Mouse (Mus musculus) midbrain, embryonic 12.5 days (tissue): ENCODE measurements around the gene Olfr1354. TPM values are rescaled to one million over a fixed set of nuclear protein-coding genes. Genes with fewer than 3 reads are reported as not detected.
"Not testable (repeated sequence)": the region's sequence is repeated elsewhere in the genome, so short reads cannot be mapped to it uniquely, and the experiment has no call there.

Source experiments
- ATAC-seq: fragments of 200-750 bp; cut with Nextera tagmentation; 2 replicates; pipeline ENCODE4 v1.8.0; 2017; ENCODE audit warnings: low read depth, moderate TSS enrichment, moderate library complexity; ENCODE audit not compliant: low FRiP score
- H3K27ac ChIP-seq: fragments of 300-500 bp; sonication (generic); replicated peaks from 2 replicates; pipeline ENCODE4 v1.5.1; 2016; ENCODE audit warnings: mild to moderate bottlenecking
- H3K27me3 ChIP-seq: fragments of 300-500 bp; sonication (generic); 2 replicates; pipeline ENCODE4 v1.6.1; 2016; ENCODE audit warnings: mild to moderate bottlenecking
- H3K36me3 ChIP-seq: fragments of 300-500 bp; sonication (generic); 2 replicates; pipeline ENCODE4 v1.6.1; 2016
- H3K4me1 ChIP-seq: fragments of 300-500 bp; sonication (generic); 2 replicates; pipeline ENCODE4 v1.6.1; 2016
- H3K4me2 ChIP-seq: fragments of 300-500 bp; sonication (generic); replicated peaks from 2 replicates; pipeline ENCODE4 v1.6.1; 2016; ENCODE audit warnings: mild to moderate bottlenecking, moderate library complexity
- H3K4me3 ChIP-seq: fragments of 300-500 bp; sonication (generic); 2 replicates; pipeline ENCODE4 v1.5.1; 2016; ENCODE audit warnings: mild to moderate bottlenecking
- H3K9ac ChIP-seq: fragments of 300-500 bp; sonication (generic); replicated peaks from 2 replicates; pipeline ENCODE4 v1.6.1; 2016; ENCODE audit warnings: mild to moderate bottlenecking, moderate library complexity
- H3K9me3 ChIP-seq: fragments of 300-500 bp; sonication (generic); 2 replicates; pipeline ENCODE4 v1.6.1; 2016; ENCODE audit warnings: mild to moderate bottlenecking
- WGBS: fragments of 180-500 bp; shearing (Covaris S2); methylation state at CpG from one replicate; pipeline ENCODE4 v1.1.7; 2016; 5-methylcytosine and 5-hydroxymethylcytosine counted together
- polyA plus RNA-seq: library from polyadenylated mRNA; unstranded; fragments of >200 nt; fragmentation: Nextera tagmentation; extraction: Ambion mirVana; gene quantifications from 2 replicates; pipeline ENCODE4 v1.2.1, GENCODE M21; 2016

Olfr1354 gene
- not detected in 2 replicates for polyA plus RNA-seq

DNA sequence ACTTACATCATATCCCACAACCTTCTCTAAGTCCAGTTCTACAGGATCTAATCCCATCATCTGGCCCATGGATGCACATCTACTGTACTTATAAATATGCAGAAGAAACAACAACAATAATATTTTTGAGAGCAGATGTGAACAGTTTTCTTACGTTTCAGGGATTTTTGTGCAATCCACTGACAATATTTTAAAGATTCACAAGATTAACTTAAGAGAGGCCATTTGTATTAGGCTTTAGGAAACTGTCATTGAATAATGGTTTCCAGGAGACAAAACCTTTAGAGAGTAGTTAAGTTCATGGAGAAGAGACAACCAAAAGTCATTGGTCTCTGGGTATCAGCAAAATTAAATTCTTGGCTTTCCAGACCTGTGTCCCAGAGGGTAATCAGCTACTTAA is at the start of gene Olfr1354:
Gene Olfr1354 (plus strand): TSS at position 301 of the 400 bp plus-strand sequence.
- ATAC-seq, H3K4me1 ChIP-seq, H3K27ac ChIP-seq, H3K36me3 ChIP-seq, H3K4me3 ChIP-seq, H3K4me2 ChIP-seq, H3K9ac ChIP-seq, H3K27me3 ChIP-seq, H3K9me3 ChIP-seq: not testable (repeated sequence)
- WGBS = 88% methylated on average over 1 of the region's 1 CpGs

DNA sequence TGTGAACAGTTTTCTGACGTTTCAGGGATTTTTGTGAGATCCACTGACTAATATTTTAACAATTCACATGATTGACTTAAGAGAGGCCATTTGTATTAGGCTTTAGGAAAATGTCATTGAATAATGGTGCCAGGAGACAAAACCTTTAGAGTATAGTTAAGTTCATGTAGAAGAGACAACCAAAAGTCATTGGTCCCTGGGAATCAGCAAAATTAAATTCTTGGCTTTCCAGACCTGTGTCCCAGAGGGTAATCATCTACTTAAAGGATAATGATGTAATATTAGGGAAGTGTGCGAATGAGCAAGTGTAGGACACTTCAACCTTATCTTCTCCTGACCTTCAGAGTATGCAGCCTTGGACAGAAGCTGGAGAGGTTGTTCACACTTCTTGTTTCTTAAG is 37.7 kb upstream of the Olfr1354 start, which contains the start of gene Olfr1355:
Gene Olfr1355 (plus strand): TSS at position 301 of the 400 bp plus-strand sequence.
- H3K27me3 ChIP-seq = no peaks in the 10 kb centered on the region
- H3K36me3 ChIP-seq = no peaks in the 10 kb centered on the region
- WGBS = 65% methylated on average over 2 of the region's 2 CpGs
- H3K9me3 ChIP-seq = peaks cover 6% of the 10 kb centered on the region; the same call in 1 of the 2 replicates
- no peak within 1 kb of the TSS for H3K9ac ChIP-seq
- H3K4me1 ChIP-seq = no peaks in the 10 kb centered on the region
- no peak within 1 kb of the TSS for H3K27ac ChIP-seq
- ATAC-seq = no peak
- no peak within 1 kb of the TSS for H3K4me3 ChIP-seq
- H3K4me2 ChIP-seq = no peak within 1 kb of the TSS

DNA sequence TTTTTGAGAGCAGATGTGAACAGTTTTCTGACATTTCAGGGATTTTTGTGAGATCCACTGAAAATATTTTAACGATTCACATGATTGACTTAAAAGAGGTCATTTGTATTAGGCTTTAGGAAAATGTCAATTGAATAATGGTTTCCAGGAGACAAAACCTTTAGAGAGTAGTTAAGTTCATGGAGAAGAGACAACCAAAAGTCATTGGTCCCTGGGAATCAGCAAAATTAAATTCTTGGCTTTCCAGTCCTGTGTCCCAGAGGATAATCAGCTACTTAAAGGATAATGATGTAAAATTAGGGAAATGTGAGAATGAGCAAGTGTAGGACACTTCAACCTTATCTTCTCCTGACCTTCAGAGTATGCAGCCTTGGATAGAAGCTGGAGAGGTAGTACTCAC is 37.4 kb downstream of the Olfr1354 start, which contains the start of gene Olfr8:
Gene Olfr8 (plus strand): TSS at position 301 of the 400 bp plus-strand sequence.
- not testable (repeated sequence) for H3K9me3 ChIP-seq, H3K9ac ChIP-seq, H3K27me3 ChIP-seq, H3K4me1 ChIP-seq, H3K36me3 ChIP-seq, ATAC-seq, H3K4me3 ChIP-seq, H3K4me2 ChIP-seq, H3K27ac ChIP-seq
- 90% methylated on average over 1 of the region's 1 CpGs for WGBS

DNA sequence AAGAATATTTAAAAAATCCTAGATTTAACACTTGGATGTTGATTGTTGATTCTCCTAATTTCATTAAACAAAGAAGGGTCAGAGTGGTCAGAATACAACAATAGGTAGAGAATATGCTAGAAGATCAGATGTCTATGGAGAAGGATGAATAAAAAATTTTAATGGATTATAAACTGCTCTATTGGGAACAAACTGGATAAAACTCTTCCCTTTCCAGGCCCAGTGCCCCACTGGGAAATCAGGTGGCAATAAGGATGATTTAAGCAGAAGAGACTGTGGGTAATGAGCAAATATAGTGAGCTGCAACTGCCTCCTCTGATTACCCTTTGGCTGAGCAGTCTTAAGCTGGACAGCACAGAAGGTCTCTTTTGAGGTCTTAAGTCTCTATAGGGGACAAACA is 50.0 kb downstream of the Olfr1354 start, which contains the start of gene Olfr1353:
Gene Olfr1353 (plus strand): TSS at position 301 of the 400 bp plus-strand sequence.
- H3K4me1 ChIP-seq, H3K9me3 ChIP-seq, H3K36me3 ChIP-seq, H3K4me2 ChIP-seq, H3K27ac ChIP-seq, H3K4me3 ChIP-seq, H3K27me3 ChIP-seq, H3K9ac ChIP-seq, ATAC-seq: not testable (repeated sequence)

Other genes with a start within 250 kb of the Olfr1354 start
- gene Casp14, start 194.9 kb upstream of the Olfr1354 start, polyA plus RNA-seq = not detected in 2 replicates
- 0.17 TPM in 2 replicates for gene Ccdc105, start 160.1 kb upstream of the Olfr1354 start, polyA plus RNA-seq
- gene Slc1a6, start 132.7 kb upstream of the Olfr1354 start, polyA plus RNA-seq = 1.8 and 2.4 TPM in 2 replicates
- gene Olfr1356, start 61.0 kb upstream of the Olfr1354 start, polyA plus RNA-seq = not detected in 2 replicates
- gene Olfr1355, start 37.6 kb upstream of the Olfr1354 start, polyA plus RNA-seq = not detected in 2 replicates
- gene Olfr8, start 37.5 kb downstream of the Olfr1354 start, polyA plus RNA-seq = not detected in 2 replicates
- gene Olfr1353, start 50.1 kb downstream of the Olfr1354 start, polyA plus RNA-seq = not detected in 2 replicates
- gene Olfr1352, start 67.9 kb downstream of the Olfr1354 start, polyA plus RNA-seq = not detected in 2 replicates
- not detected in 2 replicates for gene Olfr1351, start 99.3 kb downstream of the Olfr1354 start, polyA plus RNA-seq
- 0.27 and 0.28 TPM in 2 replicates for gene Olfr57, start 115.6 kb downstream of the Olfr1354 start, polyA plus RNA-seq
- 52.7 and 55.8 TPM in 2 replicates for gene 2610008E11Rik, start 184.4 kb downstream of the Olfr1354 start, polyA plus RNA-seq
- not detected in 2 replicates for gene Vmn2r80, start 235.6 kb downstream of the Olfr1354 start, polyA plus RNA-seq